Mouse (Mus musculus) hindbrain, embryonic 14.5 days (tissue): ENCODE data around the gene Olfr635. TPM values are rescaled to one million over a fixed set of nuclear protein-coding genes. Genes with fewer than 3 reads are reported as not detected.
"Not testable (repeated sequence)": the region's sequence is repeated elsewhere in the genome, so short reads cannot be mapped to it uniquely, and the experiment has no call there.

Source experiments
- ATAC-seq: fragments of 200-750 bp; cut with Nextera tagmentation; 2 replicates; pipeline ENCODE4 v1.8.0; 2017; ENCODE audit warnings: moderate number of reproducible peaks, mild to moderate bottlenecking, moderate TSS enrichment, moderate library complexity; ENCODE audit not compliant: low FRiP score
- DNase-seq: peaks from one replicate; pipeline ENCODE4 v3.0.0-alpha.2; 2015; ENCODE audit warnings: low spot score
- H3K27ac ChIP-seq: fragments of 300-500 bp; sonication (generic); 2 replicates; pipeline ENCODE4 v1.5.1; 2014; ENCODE audit warnings: mild to moderate bottlenecking, moderate library complexity
- H3K27me3 ChIP-seq: fragments of 300-500 bp; sonication (generic); 2 replicates; pipeline ENCODE4 v1.6.1; 2014; ENCODE audit warnings: mild to moderate bottlenecking, low read length, mixed read lengths; ENCODE audit not compliant: control insufficient read depth, insufficient read depth
- H3K36me3 ChIP-seq: fragments of 300-500 bp; sonication (generic); replicated peaks from 2 replicates; pipeline ENCODE4 v1.6.1; 2014; ENCODE audit not compliant: control insufficient read depth, insufficient read depth
- H3K4me1 ChIP-seq: fragments of 300-500 bp; sonication (generic); replicated peaks from 2 replicates; pipeline ENCODE4 v1.6.1; 2014; ENCODE audit warnings: antibody characterized with exemption, low read length, mixed read lengths; ENCODE audit not compliant: control insufficient read depth, insufficient read depth
- H3K4me2 ChIP-seq: fragments of 300-500 bp; sonication (generic); replicated peaks from 2 replicates; pipeline ENCODE4 v1.6.1; 2014; ENCODE audit warnings: mild to moderate bottlenecking, moderate library complexity
- H3K4me3 ChIP-seq: fragments of 300-500 bp; sonication (generic); replicated peaks from 2 replicates; pipeline ENCODE4 v1.5.1; 2014; ENCODE audit warnings: mild to moderate bottlenecking, low read length
- H3K9ac ChIP-seq: fragments of 300-500 bp; sonication (generic); 2 replicates; pipeline ENCODE4 v1.6.1; 2014
- H3K9me3 ChIP-seq: fragments of 300-500 bp; sonication (generic); 2 replicates; pipeline ENCODE4 v1.6.1; 2016; ENCODE audit warnings: low read length; ENCODE audit not compliant: control insufficient read depth
- WGBS: fragments of 180-500 bp; shearing (Covaris S2); extraction: QIAGEN DNeasy Blood & Tissue Kit; methylation state at CpG from one replicate; pipeline ENCODE4 v1.1.7; 2014; 5-methylcytosine and 5-hydroxymethylcytosine counted together
- polyA plus RNA-seq: library from polyadenylated mRNA; unstranded; fragments of >200 nt; fragmentation: Nextera tagmentation; extraction: Ambion mirVana; gene quantifications from 2 replicates; pipeline ENCODE4 v1.2.1, GENCODE M21; 2014

Gene Olfr635
- polyA plus RNA-seq = not detected in 2 replicates

DNA sequence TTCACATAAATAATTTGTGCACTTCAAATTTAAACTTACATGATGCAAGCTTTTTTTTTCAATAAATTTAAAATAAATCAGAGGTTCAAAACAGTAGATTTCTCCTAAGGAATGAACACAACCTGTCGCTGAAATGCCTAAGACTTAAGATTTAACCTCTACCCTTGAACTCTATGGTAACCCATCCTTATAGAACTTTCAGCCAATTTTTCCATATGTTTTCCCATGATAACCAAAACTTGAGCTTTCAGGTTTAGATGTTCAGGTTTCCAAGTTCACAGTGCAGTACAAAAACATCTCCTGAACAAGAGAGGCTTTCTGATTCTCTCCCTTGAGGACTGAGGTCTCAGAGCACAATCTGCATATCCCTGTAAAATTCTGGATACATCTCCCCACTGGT, at the start of gene Olfr635:
Gene Olfr635 (plus strand): TSS at position 301 of the 400 bp plus-strand sequence.
- H3K36me3 ChIP-seq = no peaks in the 10 kb centered on the region

DNA sequence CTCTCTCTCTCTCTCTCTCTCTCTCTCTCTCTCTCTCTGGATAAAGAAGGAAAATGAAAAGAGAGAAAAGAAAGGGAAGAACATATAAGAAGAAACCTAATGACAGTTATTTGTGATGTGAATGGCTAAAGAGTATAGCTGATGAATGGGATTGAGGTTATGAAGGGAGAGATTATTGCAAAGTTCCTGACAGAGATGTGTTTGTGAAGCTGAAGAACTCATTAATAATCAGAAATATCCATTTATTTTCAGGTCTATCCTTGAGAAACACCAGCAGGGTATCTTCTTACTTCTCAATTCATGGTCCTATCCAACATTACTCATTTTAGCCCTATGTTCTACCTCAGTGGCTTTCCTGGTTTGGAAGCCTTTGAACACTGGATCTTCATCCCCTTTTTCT, 42.4 kb upstream of the Olfr635 start, which contains the start of gene Olfr631:
Gene Olfr631 (plus strand): TSS at position 301 of the 400 bp plus-strand sequence.
- Histone ChIP-seq H3K27ac (no peak within 1 kb of the TSS), H3K36me3 (no peaks in the 10 kb centered on the region), H3K4me3 (no peak within 1 kb of the TSS), H3K4me1 (no peaks in the 10 kb centered on the region), H3K4me2 (no peak within 1 kb of the TSS), H3K27me3 (no peaks in the 10 kb centered on the region), H3K9ac (no peak within 1 kb of the TSS), H3K9me3 (no peaks in the 10 kb centered on the region)
- ATAC-seq (no peak), DNase-seq (no peak)

More for the DNA sequence above, at the start of gene Olfr635:
- Histone ChIP-seq H3K27me3 (no peaks in the 10 kb centered on the region), H3K4me2 (no peak within 1 kb of the TSS), H3K9me3 (no peaks in the 10 kb centered on the region), H3K27ac (no peak within 1 kb of the TSS), H3K9ac (no peak within 1 kb of the TSS), H3K4me1 (no peaks in the 10 kb centered on the region), H3K4me3 (no peak within 1 kb of the TSS)
- ATAC-seq = no peak
- WGBS = 71% methylated on average over 1 of the region's 1 CpGs
- DNase-seq = no peak

DNA sequence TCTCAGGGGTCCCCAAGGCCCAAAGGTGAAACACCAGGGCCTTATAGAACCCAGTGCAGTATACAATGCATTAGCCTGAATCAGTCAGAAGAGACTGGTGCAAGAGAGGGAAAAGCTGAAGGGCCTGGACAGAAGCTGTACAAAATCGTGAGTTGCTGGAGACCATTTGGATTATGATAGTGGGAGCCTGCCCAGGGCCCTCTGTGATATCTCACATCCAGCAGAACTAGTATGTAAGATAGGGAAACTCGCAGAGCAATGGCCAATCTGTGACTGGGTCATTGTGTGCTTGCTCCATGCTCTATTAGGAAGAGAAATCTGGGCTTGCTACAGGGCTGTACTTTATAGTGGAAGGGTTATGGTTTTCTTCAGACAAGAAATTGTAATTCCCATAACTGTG, 36.7 kb upstream of the Olfr635 start, which contains the start of gene Olfr632:
Gene Olfr632 (plus strand): TSS at position 84 of the 400 bp plus-strand sequence.
- Histone ChIP-seq H3K4me1 (no peaks in the 10 kb centered on the region), H3K9me3 (no peaks in the 10 kb centered on the region), H3K4me3 (no peak within 1 kb of the TSS), H3K27me3 (no peaks in the 10 kb centered on the region), H3K9ac (no peak within 1 kb of the TSS), H3K4me2 (no peak within 1 kb of the TSS), H3K36me3 (no peaks in the 10 kb centered on the region), H3K27ac (no peak within 1 kb of the TSS)
- WGBS = 77% methylated on average over 2 of the region's 2 CpGs
- ATAC-seq (no peak), DNase-seq (no peak)

DNA sequence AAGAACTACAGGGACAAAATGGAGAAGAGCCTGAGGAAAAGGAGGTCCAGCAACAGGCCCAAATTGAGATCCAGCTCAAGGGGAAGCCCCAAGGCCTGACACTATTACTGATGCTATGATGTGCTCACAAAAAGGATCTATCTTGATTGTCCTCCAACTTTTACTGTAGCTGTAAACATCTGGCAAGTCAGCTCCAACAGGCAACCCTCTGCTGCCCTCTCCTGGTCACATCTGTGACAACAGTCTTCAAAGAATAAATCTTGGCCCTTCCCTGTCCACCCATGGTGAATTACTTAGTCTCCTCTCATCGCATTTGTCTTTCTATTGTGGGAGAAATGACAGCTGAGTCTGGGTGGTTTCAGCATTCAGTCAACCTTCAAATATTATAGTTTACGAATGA, 28.2 kb upstream of the Olfr635 start:
- peak; percentile 82 for DNase-seq
- no peaks in the 10 kb centered on the region for H3K9me3 ChIP-seq
- WGBS = 24% methylated on average over 2 of the region's 2 CpGs
- H3K36me3 ChIP-seq = no peaks in the 10 kb centered on the region
- no peak overlapping the region for H3K27ac ChIP-seq
- H3K4me2 ChIP-seq = no peak overlapping the region
- no peak for ATAC-seq
- H3K4me1 ChIP-seq = no peaks in the 10 kb centered on the region
- no peak overlapping the region for H3K9ac ChIP-seq
- H3K4me3 ChIP-seq = no peak overlapping the region
- no peaks in the 10 kb centered on the region for H3K27me3 ChIP-seq

DNA sequence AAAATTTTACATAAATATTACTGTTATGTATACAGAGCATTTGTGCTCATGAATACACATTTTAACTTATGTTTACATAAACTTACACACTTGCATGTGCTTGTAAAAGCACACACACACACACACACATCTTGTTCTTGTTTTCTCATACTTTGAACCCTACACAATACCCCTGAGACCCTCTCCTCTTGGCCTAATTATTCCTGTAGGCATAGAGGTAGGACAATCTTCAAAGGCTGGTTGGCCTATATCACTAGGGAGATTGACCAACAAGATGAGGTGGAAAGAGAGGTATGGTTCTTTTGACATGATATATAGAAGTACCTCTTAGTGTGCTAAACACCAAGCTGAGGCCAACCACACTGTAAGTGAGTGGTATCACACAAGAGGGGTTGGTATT, 26.8 kb upstream of the Olfr635 start, which contains the start of gene Olfr633:
Gene Olfr633 (plus strand): TSS at position 301 of the 400 bp plus-strand sequence.
- H3K9me3 ChIP-seq = no peaks in the 10 kb centered on the region
- no peak within 1 kb of the TSS for H3K4me3 ChIP-seq
- H3K4me2 ChIP-seq = no peak within 1 kb of the TSS
- no peak for ATAC-seq
- DNase-seq = no peak
- H3K27ac ChIP-seq = no peak within 1 kb of the TSS
- H3K36me3 ChIP-seq = no peaks in the 10 kb centered on the region
- H3K27me3 ChIP-seq = no peaks in the 10 kb centered on the region
- H3K4me1 ChIP-seq = no peaks in the 10 kb centered on the region
- H3K9ac ChIP-seq = no peak within 1 kb of the TSS

DNA sequence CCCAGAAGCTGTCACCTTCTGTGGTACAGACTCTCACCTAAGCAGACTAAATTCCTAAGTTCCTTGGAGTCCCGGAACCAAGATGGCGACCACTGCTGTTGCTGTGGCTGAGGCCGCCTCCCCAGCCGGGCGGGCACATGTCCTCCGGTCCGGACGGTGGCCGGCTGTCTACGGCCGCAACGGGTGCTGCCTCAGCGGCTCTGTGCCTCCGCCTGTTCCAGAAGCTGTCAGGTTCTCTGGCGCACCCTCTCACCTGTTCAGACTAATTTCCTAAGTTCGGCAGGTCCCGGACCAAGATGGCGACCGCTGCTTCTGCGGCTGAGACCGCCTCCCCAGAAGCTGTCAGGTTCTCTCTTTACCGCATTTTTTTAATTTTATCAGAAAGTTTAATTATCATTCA, 4.1 kb upstream of the Olfr635 start:
- ATAC-seq, H3K27ac ChIP-seq, DNase-seq, H3K9ac ChIP-seq, H3K4me1 ChIP-seq, H3K4me2 ChIP-seq, H3K27me3 ChIP-seq, H3K4me3 ChIP-seq, H3K36me3 ChIP-seq, H3K9me3 ChIP-seq: not testable (repeated sequence)
- WGBS = 96% methylated on average over 22 of the region's 22 CpGs

DNA sequence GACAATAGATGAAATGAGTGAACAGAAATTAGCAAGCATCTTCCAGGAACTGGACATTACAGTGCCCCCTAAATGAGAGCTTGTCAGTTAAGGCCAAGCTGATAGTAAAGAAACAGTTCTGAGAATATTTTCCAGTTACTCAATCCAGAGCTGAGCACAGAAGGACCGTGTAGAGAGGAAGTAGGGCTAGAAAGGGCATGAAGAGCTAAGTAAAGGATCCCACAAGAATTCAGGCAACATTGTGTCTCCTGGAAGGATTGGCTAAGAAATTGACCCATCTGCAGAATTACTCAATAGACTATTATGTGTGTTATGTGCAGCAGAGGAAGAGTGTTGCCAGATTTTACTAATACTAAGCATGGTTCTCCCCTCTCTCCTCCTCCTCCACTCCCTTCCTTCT, 830 bp downstream of the Olfr635 start:
- H3K4me3 ChIP-seq = no peak overlapping the region
- no peak overlapping the region for H3K4me2 ChIP-seq
- no peak for DNase-seq
- 59% methylated on average over 1 of the region's 1 CpGs for WGBS
- H3K9ac ChIP-seq = no peak overlapping the region
- no peaks in the 10 kb centered on the region for H3K4me1 ChIP-seq
- no peak for ATAC-seq
- no peak overlapping the region for H3K27ac ChIP-seq
- no peaks in the 10 kb centered on the region for H3K9me3 ChIP-seq
- H3K27me3 ChIP-seq = no peaks in the 10 kb centered on the region
- no peaks in the 10 kb centered on the region for H3K36me3 ChIP-seq

DNA sequence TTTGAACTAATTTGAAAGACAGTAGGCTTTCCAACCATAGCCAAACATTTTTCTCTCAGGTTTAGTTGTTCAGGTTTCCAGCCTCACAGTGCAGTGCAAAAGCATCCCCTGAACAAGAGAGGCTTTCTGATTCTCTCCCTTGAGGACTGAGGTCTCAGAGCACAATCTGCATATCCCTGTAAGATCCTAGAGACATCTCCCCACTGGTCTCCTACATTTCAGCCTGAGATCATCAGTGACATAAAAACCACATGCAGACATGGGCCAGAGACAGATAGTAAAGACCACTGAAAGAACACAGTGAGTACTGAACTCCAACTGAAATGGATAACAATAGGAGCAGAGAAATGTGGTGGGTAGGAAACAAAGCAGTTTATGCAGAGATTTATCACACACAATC, 27.5 kb downstream of the Olfr635 start, which contains the start of gene Olfr638:
Gene Olfr638 (plus strand): TSS at position 301 of the 400 bp plus-strand sequence.
- no peak within 1 kb of the TSS for H3K9ac ChIP-seq
- ATAC-seq = no peak
- no peaks in the 10 kb centered on the region for H3K27me3 ChIP-seq
- H3K27ac ChIP-seq = no peak within 1 kb of the TSS
- H3K4me1 ChIP-seq = no peaks in the 10 kb centered on the region
- no peaks in the 10 kb centered on the region for H3K36me3 ChIP-seq
- no peak for DNase-seq
- no peaks in the 10 kb centered on the region for H3K9me3 ChIP-seq
- no peak within 1 kb of the TSS for H3K4me3 ChIP-seq
- H3K4me2 ChIP-seq = no peak within 1 kb of the TSS

DNA sequence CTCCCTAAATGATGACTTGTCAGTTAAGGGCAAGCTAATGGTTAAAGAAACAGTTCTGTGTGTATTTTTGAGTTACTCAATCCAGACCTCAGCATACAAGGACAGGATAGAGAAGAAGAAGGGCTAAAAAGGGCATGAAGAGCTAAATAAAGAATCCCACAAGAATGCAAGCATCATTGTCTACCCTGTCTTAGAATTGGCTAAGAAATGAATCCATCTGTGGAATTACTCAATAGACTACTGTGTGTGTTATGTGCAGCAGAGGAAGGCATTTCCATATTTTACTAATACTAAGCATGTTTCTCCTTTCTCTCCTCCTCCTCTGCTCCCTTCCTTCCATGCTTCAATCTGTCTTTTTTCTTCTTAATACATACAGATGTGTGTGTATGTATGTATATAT, 28.2 kb downstream of the Olfr635 start:
- ATAC-seq (no peak), DNase-seq (no peak)
- no peak overlapping the region for H3K9ac ChIP-seq
- no peaks in the 10 kb centered on the region for H3K36me3 ChIP-seq
- H3K27me3 ChIP-seq = no peaks in the 10 kb centered on the region
- H3K9me3 ChIP-seq = no peaks in the 10 kb centered on the region
- H3K4me3 ChIP-seq = no peak overlapping the region
- H3K27ac ChIP-seq = no peak overlapping the region
- H3K4me1 ChIP-seq = no peaks in the 10 kb centered on the region
- H3K4me2 ChIP-seq = no peak overlapping the region

DNA sequence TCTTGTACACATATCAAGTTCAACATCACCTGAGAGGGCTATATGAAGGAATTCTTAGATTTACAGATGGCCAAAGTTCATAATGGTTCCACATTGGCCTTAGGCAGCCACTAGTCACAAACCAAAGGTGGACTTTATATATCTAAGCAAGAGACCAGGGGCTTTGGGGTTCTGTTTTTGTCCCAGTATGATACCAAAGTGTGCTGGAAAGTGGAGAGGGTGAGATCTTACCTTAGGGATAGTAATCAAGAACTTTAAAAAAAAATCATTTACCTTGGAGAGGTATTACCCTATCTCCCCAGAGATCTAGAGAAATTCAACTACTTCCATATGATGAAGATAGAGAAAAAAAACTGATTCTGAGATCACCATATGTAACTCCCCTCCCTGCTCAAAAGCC, 46.3 kb downstream of the Olfr635 start, which contains the start of gene Olfr639:
Gene Olfr639 (minus strand): TSS at position 101 of the 400 bp plus-strand sequence.
- ATAC-seq = no peak

More for the DNA sequence above, 46.3 kb downstream of the Olfr635 start, which contains the start of gene Olfr639:
- no peaks in the 10 kb centered on the region for H3K4me1 ChIP-seq
- H3K27me3 ChIP-seq = no peaks in the 10 kb centered on the region
- no peaks in the 10 kb centered on the region for H3K36me3 ChIP-seq
- H3K9ac ChIP-seq = no peak within 1 kb of the TSS
- DNase-seq = no peak
- no peak within 1 kb of the TSS for H3K4me3 ChIP-seq
- no peak within 1 kb of the TSS for H3K27ac ChIP-seq
- no peaks in the 10 kb centered on the region for H3K9me3 ChIP-seq
- no peak within 1 kb of the TSS for H3K4me2 ChIP-seq
